Mouse (Mus musculus): ENCODE data around the gene Olfr368. TPM values are rescaled to one million over a fixed set of nuclear protein-coding genes. Genes with fewer than 3 reads are reported as not detected.

The Olfr368 gene
- polyA plus RNA-seq (2017; shearing (Covaris generic)) = not detected

DNA sequence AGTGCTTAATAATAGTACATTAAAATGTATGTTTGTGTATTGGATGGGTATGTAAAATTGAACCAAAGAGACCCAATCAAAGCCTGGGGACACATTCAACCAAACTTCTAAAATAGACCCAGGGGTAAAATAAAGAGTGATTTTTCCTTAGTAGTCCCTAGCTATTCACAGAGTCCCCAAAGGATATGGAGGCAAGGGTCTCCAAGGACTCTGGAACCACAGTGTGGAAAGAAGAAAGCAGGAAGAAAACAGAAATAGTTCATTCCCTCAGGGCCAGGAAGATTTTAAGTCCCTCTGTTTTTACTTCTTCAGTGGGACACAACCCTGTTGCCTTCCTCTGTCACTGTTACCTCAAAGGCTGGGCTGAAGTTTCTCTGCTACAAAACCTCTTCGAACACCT, at the start of gene Olfr368:
Gene Olfr368, plus strand, starts transcription at position 301 of the 400 bp plus-strand sequence.

DNA sequence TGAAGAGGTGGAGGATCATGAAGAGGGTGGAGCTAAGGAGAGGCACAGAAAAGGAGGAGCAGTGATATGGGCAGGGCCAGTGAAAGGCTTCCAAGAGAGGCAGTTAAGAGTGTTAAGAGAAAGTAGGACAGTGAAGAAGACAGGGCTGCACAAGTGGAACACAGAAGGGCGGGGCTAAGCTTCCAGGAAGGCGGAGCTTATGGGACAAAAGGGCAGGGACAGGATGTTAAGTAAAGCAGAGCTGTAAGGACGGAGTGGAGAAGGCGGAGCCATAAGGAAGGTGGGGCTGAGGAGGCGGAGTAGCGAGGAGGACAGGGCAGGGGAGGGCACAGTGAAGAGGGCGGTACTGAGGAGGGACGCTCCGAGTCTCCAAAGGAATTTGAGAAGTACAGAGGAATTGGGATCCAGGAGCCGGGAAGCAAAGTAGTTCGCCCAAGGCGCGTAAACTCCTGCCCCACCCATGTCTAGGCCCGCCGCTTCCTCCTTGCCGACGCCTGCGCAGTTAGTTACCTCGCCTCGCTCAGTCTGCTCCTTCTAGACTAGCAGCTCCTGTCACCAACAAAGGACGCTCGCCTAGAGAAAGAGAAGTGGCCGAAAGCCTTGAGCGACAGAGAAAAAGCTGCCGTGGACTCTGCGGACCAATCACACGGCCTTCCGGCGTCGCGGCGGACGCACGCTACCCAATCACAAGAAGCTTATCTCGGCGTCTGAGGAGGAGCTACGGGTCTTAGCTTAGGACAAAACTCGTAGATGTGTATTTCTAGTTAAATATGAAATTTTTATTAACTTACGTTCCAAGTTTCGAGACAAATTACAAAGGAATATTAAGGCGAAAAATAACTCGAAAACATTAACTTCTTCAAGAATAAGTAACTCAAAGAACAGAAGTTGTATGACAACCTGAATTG, 32.6 kb downstream of the Olfr368 start, which contains the start of gene Pdcl:
Gene Pdcl, minus strand, starts transcription at position 700 of the 908 bp plus-strand sequence.

Other genes starting within 250 kb of the Olfr368 start
- not detected for gene Olfr361, start 237.2 kb upstream of the Olfr368 start, polyA plus RNA-seq (2017; shearing (Covaris generic))
- gene Olfr362, start 208.6 kb upstream of the Olfr368 start, polyA plus RNA-seq (2017; shearing (Covaris generic)) = not detected
- not detected for gene Olfr364-ps1, start 187.2 kb upstream of the Olfr368 start, polyA plus RNA-seq (2017; shearing (Covaris generic))
- not detected for gene Olfr365, start 138.3 kb upstream of the Olfr368 start, polyA plus RNA-seq (2017; shearing (Covaris generic))
- not detected for gene Olfr366, start 114.9 kb upstream of the Olfr368 start, polyA plus RNA-seq (2017; shearing (Covaris generic))
- 35.6 TPM for gene Pdcl, start 32.8 kb downstream of the Olfr368 start, polyA plus RNA-seq (2017; shearing (Covaris generic))
- 18.7 TPM for gene Rc3h2, start 96.4 kb downstream of the Olfr368 start, polyA plus RNA-seq (2017; shearing (Covaris generic))
- 6.0 TPM for gene Zbtb26, start 116.6 kb downstream of the Olfr368 start, polyA plus RNA-seq (2017; shearing (Covaris generic))
- 7.5 TPM for gene Zbtb6, start 116.7 kb downstream of the Olfr368 start, polyA plus RNA-seq (2017; shearing (Covaris generic))
- gene Rabgap1, start 116.8 kb downstream of the Olfr368 start, polyA plus RNA-seq (2017; shearing (Covaris generic)) = 87.5 TPM
- gene Gpr21, start 189.8 kb downstream of the Olfr368 start, polyA plus RNA-seq (2017; shearing (Covaris generic)) = 2.1 TPM